Mouse (Mus musculus): ENCODE measurements at regions not wholly inside any gene's neighbourhood (a gene's known extent, or its start where the extent isn't known, plus 50 kb on each side); places are given as distances from the start of the nearest gene placed in this dataset.

DNA sequence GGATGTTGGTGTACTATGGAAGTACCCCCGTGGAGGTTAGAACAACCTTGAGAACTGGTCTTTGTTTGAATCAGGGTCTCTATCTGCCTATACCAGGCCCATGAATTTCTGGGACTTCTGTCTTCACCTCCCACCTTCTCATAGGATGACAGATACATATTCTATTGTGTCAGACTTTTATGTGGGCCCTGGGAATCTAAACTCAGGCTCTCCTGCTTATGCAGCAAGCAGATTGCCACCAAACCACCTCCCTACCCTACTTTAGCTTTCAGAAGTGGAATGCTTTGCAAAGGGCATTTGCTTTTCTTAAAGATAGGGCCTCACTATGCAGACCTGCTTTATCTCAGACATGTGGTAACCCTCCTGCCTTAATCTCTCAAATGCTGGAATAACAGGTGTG, 322.7 kb upstream of the Cxcr4 start:
- TF ChIP-seq CTCF (IDR thresholded peaks at IDR 0.05; ENCODE audit: low read depth) = no peak
- TF ChIP-seq EP300 (IDR thresholded peaks at IDR 0.05; ENCODE audit: low read depth) = no peak

Data from liver, embryonic 14.5 days (tissue).